Mouse (Mus musculus) erythroblast, embryonic 14.5 days (primary cell): ENCODE results near the gene Serpinb13.

Experiments
- GATA1 ChIP-seq: IDR thresholded peaks from 2 replicates; pipeline ENCODE4 v1.6.1; 2012; ENCODE audit warnings: low read length, inconsistent platforms, mixed read lengths
- TAL1 ChIP-seq: IDR thresholded peaks from 3 replicates; pipeline ENCODE4 v1.6.1; 2012; ENCODE audit warnings: low read length, inconsistent platforms, mixed read lengths

GRCm38 (mm10) chr1:107015210-107015609 lies 34.4 kb downstream of the Serpinb13 start:
- TF ChIP-seq GATA1 (no peak), TAL1 (no peak)
